Mouse (Mus musculus) left cerebral cortex, adult 6 months (tissue): ENCODE data around the gene Inava. TPM values are rescaled to one million over a fixed set of nuclear protein-coding genes. Genes with fewer than 3 reads are reported as not detected.

Source experiments
- long read RNA-seq, 2 experiments: library from polyadenylated mRNA; unstranded; transcript quantifications; one replicate each; pipeline ENCODE4 v2.0.0; 2019 to 2020
- polyA plus RNA-seq: library from polyadenylated mRNA; unstranded; fragments of <200 nt; fragmentation: Nextera tagmentation; gene quantifications from 2 replicates; pipeline ENCODE4 v1.2.3, GENCODE M21; 2021

Gene Inava
- 0.65 and 1.1 TPM in 2 replicates for polyA plus RNA-seq
- long read RNA-seq, experiment 1, partial matches to known transcripts: 0 of 1 reads
- long read RNA-seq, experiment 1, other reads (novel, unspliced or antisense): 0 of 1 reads
- long read RNA-seq, experiment 2: 0 reads

DNA sequence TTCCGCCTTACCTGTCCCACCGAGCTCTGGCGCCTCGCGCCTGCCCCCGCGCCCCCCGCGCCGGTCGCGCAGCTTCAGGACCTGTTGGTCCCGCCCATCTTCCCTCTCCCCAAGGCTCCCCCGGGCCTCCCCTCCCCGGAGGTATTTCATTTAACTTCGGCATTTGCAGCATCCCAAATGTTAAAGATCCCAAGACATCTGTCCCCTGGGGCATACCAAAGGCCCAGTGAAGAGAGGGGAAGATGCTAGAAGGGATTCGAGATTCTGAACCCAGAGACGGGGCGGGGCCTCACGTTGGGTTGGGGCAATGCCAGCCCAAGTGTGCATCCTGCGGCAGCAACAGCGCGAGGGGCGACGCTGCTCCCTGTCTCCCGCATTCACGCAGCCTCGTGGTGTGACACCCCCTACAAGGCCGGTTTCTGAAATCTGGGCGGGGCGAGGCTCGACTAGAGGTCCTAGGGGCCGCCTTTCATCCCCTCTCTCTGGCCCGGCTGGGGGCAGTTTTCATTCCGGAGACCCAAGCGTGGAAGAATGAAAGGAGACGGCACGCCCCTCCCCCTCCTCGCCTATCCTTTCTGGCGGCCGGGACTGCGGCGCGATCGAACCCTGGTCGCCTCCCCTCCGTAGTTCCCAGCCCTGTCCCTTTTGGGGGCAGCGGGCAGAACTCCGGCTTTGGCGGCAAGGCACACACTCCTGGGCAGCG lies at the start of gene Inava:
Inava (minus strand) TSS at position 373 of the 703 bp plus-strand sequence.

DNA sequence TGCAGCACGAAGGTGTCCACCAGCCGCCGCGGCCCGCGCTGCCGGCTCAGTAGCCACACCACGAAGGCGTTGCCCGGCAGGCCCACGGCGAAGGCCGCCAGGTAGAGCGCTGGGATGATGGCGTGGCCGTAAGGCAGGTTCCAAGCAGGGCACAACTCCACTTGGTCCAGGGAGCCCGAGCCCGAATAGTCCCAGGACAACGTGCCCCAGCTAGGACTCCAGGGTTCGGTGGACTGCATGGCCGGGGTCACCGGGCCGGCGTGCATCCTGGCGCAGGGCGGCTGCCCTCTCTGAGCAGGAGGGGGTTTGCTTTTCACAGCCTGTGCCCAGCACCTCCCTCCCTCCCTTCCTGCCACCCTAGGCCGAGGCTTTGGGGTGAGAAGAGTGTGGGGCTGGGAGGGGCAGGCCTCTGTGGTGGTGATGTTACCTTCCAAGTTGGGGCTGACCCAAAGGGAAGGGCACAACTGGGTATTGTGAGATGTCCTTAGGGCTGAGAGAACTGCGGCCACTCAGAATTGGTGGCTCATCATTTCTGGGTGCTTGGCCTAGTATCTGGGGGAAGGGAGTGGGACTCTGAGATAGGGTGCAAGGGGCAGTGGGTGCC lies 26.7 kb upstream of the Inava start, which contains the start of gene Gpr25:
Gpr25 (minus strand) TSS at position 239 of the 604 bp plus-strand sequence.

DNA sequence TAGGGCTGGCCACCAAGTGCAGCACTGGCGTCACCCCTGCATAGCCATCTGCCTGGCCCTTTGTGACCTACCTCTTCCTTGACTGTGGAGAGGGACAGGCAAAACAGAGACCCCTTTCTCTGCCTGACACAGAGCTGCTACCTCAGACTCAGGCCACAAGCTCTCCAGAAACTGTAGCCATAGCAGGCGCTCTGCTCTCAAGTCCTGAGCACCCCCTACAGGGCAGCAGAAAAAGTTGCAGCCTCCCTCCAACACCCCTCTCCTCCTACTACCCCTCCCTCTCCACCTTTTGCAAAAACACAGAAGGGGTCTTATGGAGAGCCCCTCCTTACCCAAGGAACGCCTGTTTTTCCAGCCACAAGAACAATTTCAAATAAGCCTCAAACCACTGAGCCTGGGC lies 21.3 kb downstream of the Inava start, which contains the start of gene Mroh3:
Mroh3 (minus strand) TSS at position 26 of the 400 bp plus-strand sequence.

Other genes starting within 250 kb of the Inava start
- gene Igfn1, start 227.9 kb downstream of the Inava start, polyA plus RNA-seq: 1.8 and 2.0 TPM in 2 replicates
- gene Tmem9, start 226.1 kb downstream of the Inava start, polyA plus RNA-seq: 70.5 and 90.9 TPM in 2 replicates
- 0.93 TPM in 1 of 2 replicates, not detected in the other for gene Ascl5, start 183.5 kb downstream of the Inava start, polyA plus RNA-seq
- 0.55 and 0.83 TPM in 2 replicates for gene Cacna1s, start 181.5 kb downstream of the Inava start, polyA plus RNA-seq
- gene Kif21b, start 102.9 kb downstream of the Inava start, polyA plus RNA-seq: 4.4 and 5.7 TPM in 2 replicates
- gene Mroh3, start 21.4 kb downstream of the Inava start, polyA plus RNA-seq: 0.06 and 0.13 TPM in 2 replicates
- 4.3 and 9.9 TPM in 2 replicates for gene Gpr25, start 26.6 kb upstream of the Inava start, polyA plus RNA-seq
- 10.8 and 20.6 TPM in 2 replicates for gene Camsap2, start 111.8 kb upstream of the Inava start, polyA plus RNA-seq
- gene Ddx59, start 181.0 kb upstream of the Inava start, polyA plus RNA-seq: 7.8 and 8.2 TPM in 2 replicates
- gene Kif14, start 232.1 kb upstream of the Inava start, polyA plus RNA-seq: 0.12 TPM in 1 of 2 replicates, not detected in the other